25 mouse cellular contexts compared by ENCODE assay signal in genomic region chr9:98633287-98634162, GRCm38 (mm10). TPM values are rescaled to one million over a fixed set of nuclear protein-coding genes. Genes with fewer than 3 reads are reported as not detected.
DNase-seq lines count a peak whose midpoint lies in the region; ATAC-seq and TF ChIP-seq lines count a peak whose summit lies in the region.
"Had no signal": no experiment of that assay in that cellular context is flagged by ENCODE, and none has a peak within 500 bp of the region (broad histone marks: within the 10 kb centered on the region; RNA-seq: fewer than 3 reads in every experiment).

No protein-coding gene starts in this region.

- H3K36me3 ChIP-seq in hindbrain, embryonic 15.5 days: no peaks in the 10 kb centered on the region
- no peaks in the 10 kb centered on the region for H3K36me3 ChIP-seq in hindbrain, embryonic 16.5 days (ENCODE audit: control insufficient read depth, insufficient read depth, low read length)
- no peaks in the 10 kb centered on the region for H3K36me3 ChIP-seq in kidney, postnatal 0 days (ENCODE audit: insufficient read depth, low read length)
- H3K36me3 ChIP-seq in neural tube, embryonic 13.5 days: no peaks in the 10 kb centered on the region
- no peaks in the 10 kb centered on the region for H3K36me3 ChIP-seq in neural tube, embryonic 15.5 days
- H3K36me3 ChIP-seq: forebrain, embryonic 12.5 days; G1E; heart, embryonic 10.5 days; hindbrain, embryonic 12.5 days had no signal

- no peak overlapping the region for H3K4me2 ChIP-seq in hindbrain, embryonic 15.5 days
- H3K4me2 ChIP-seq in hindbrain, embryonic 16.5 days (ENCODE audit: low read length): no peak overlapping the region
- H3K4me2 ChIP-seq in kidney, postnatal 0 days (ENCODE audit: low read length): no peak overlapping the region
- no peak overlapping the region for H3K4me2 ChIP-seq in neural tube, embryonic 13.5 days
- no peak overlapping the region for H3K4me2 ChIP-seq in neural tube, embryonic 15.5 days
- H3K4me2 ChIP-seq: forebrain, embryonic 12.5 days; hindbrain, embryonic 12.5 days had no signal

- no peak overlapping the region for H3K4me3 ChIP-seq in hindbrain, embryonic 15.5 days
- H3K4me3 ChIP-seq in hindbrain, embryonic 16.5 days (ENCODE audit: low read length): no peak overlapping the region
- H3K4me3 ChIP-seq in kidney, postnatal 0 days (replicated peaks; ENCODE audit: low read depth, low read length): no peak overlapping the region
- no peak overlapping the region for H3K4me3 ChIP-seq in neural tube, embryonic 13.5 days
- H3K4me3 ChIP-seq in neural tube, embryonic 15.5 days (replicated peaks): no peak overlapping the region
- no peak overlapping the region for H3K4me3 ChIP-seq in left cerebral cortex, adult 2 months
- H3K4me3 ChIP-seq: forebrain, embryonic 12.5 days; heart, embryonic 10.5 days; hindbrain, embryonic 12.5 days had no signal

- intact Hi-C loops in left cerebral cortex, adult 2 months (cut with DNase I): no loop called here

- DNase-seq in kidney, postnatal 0 days (ENCODE audit: low spot score): peak; percentile 69
- DNase-seq in kidney, postnatal 14 days: no peak
- no peak for DNase-seq in left cerebral cortex, adult 2 months (ENCODE audit: extremely low spot score in 1 of 2, low spot score in 2 of 2)
- DNase-seq: adrenal gland, adult 8-10 months; adrenal gland, postnatal 36 days; B cell, adult 2 months; cerebellum, adult 11 months; cerebellum, adult 8-10 months; cerebellum, postnatal 14 days; embryo, embryonic 11 days; gastrocnemius, postnatal 10 days; heart, adult 18-20 months; heart, postnatal 10 days; heart, postnatal 4 days had no signal

- ATAC-seq in hindbrain, embryonic 15.5 days (ENCODE audit: low FRiP score, low read depth): peak; percentile 27; the same call in 1 of the 2 replicates
- ATAC-seq in hindbrain, embryonic 16.5 days: no peak
- peak; percentile 69 for ATAC-seq in kidney, postnatal 0 days (replicated peaks; ENCODE audit: low FRiP score, low read depth)
- ATAC-seq in neural tube, embryonic 13.5 days (ENCODE audit: low read depth): peak; percentile 19; the same call in 1 of the 2 replicates
- no peak for ATAC-seq in neural tube, embryonic 15.5 days (ENCODE audit: low FRiP score)
- no peak for ATAC-seq in erythroid progenitor cell, adult 5-6 weeks (replicated peaks; ENCODE audit: low FRiP score, poor library complexity, severe bottlenecking)
- ATAC-seq: CD4-positive, CD25-positive, alpha-beta regulatory T cell, adult 4 months; forebrain, embryonic 16.5 days had no signal

- WGBS in hindbrain, embryonic 15.5 days: 62% methylated on average over 13 of the region's 13 CpGs
- 69% methylated on average over 13 of the region's 13 CpGs for WGBS in hindbrain, embryonic 16.5 days
- 27% methylated on average over 13 of the region's 13 CpGs for WGBS in kidney, postnatal 0 days
- WGBS in neural tube, embryonic 13.5 days: 77% methylated on average over 13 of the region's 13 CpGs
- WGBS in neural tube, embryonic 15.5 days: 75% methylated on average over 13 of the region's 13 CpGs

- H3K9me3 ChIP-seq in hindbrain, embryonic 15.5 days: no peaks in the 10 kb centered on the region
- no peaks in the 10 kb centered on the region for H3K9me3 ChIP-seq in hindbrain, embryonic 16.5 days (ENCODE audit: control insufficient read depth, low read length)
- H3K9me3 ChIP-seq in kidney, postnatal 0 days (replicated peaks; ENCODE audit: low read length): no peaks in the 10 kb centered on the region
- no peaks in the 10 kb centered on the region for H3K9me3 ChIP-seq in neural tube, embryonic 13.5 days
- no peaks in the 10 kb centered on the region for H3K9me3 ChIP-seq in neural tube, embryonic 15.5 days (replicated peaks)
- H3K9me3 ChIP-seq: forebrain, embryonic 12.5 days; G1E; heart, embryonic 10.5 days; hindbrain, embryonic 12.5 days had no signal

- no peak overlapping the region for H3K9ac ChIP-seq in hindbrain, embryonic 15.5 days
- no peak overlapping the region for H3K9ac ChIP-seq in hindbrain, embryonic 16.5 days (ENCODE audit: low read depth, low read length)
- H3K9ac ChIP-seq in kidney, postnatal 0 days (ENCODE audit: low read depth, low read length): no peak overlapping the region
- H3K9ac ChIP-seq in neural tube, embryonic 13.5 days: no peak overlapping the region
- H3K9ac ChIP-seq in neural tube, embryonic 15.5 days (replicated peaks): no peak overlapping the region
- H3K9ac ChIP-seq: forebrain, embryonic 12.5 days; hindbrain, embryonic 12.5 days had no signal

- H3K4me1 ChIP-seq in hindbrain, embryonic 15.5 days (replicated peaks): 0 out of 2 replicates have a peak, but pooled peaks cover 4% of the 10 kb centered on the region
- no peaks in the 10 kb centered on the region for H3K4me1 ChIP-seq in hindbrain, embryonic 16.5 days (ENCODE audit: control insufficient read depth, insufficient read depth, low read depth, low read length)
- H3K4me1 ChIP-seq in kidney, postnatal 0 days (replicated peaks; ENCODE audit: insufficient read depth, low read length): no peaks in the 10 kb centered on the region
- H3K4me1 ChIP-seq in neural tube, embryonic 13.5 days (replicated peaks): peaks cover 10% of the 10 kb centered on the region; the same call in 1 of the 2 replicates
- 0 out of 2 replicates have a peak, but pooled peaks cover 3% of the 10 kb centered on the region for H3K4me1 ChIP-seq in neural tube, embryonic 15.5 days
- H3K4me1 ChIP-seq: heart, embryonic 10.5 days had no signal

- no peaks in the 10 kb centered on the region for H3K27me3 ChIP-seq in hindbrain, embryonic 15.5 days
- no peaks in the 10 kb centered on the region for H3K27me3 ChIP-seq in hindbrain, embryonic 16.5 days (replicated peaks; ENCODE audit: control insufficient read depth, insufficient read depth, low read length)
- H3K27me3 ChIP-seq in kidney, postnatal 0 days (ENCODE audit: insufficient read depth, low read length): no peaks in the 10 kb centered on the region
- no peaks in the 10 kb centered on the region; the same call in 1 of the 2 replicates for H3K27me3 ChIP-seq in neural tube, embryonic 13.5 days
- H3K27me3 ChIP-seq in neural tube, embryonic 15.5 days (replicated peaks): no peaks in the 10 kb centered on the region
- H3K27me3 ChIP-seq: forebrain, embryonic 12.5 days; hindbrain, embryonic 12.5 days had no signal

- no peak overlapping the region for H3K27ac ChIP-seq in hindbrain, embryonic 15.5 days (replicated peaks)
- H3K27ac ChIP-seq in hindbrain, embryonic 16.5 days (ENCODE audit: low read depth, low read length): no peak overlapping the region
- no peak overlapping the region for H3K27ac ChIP-seq in kidney, postnatal 0 days
- 0 out of 2 replicates have a peak overlapping the region, but pooled peaks have one; percentile 13 for H3K27ac ChIP-seq in neural tube, embryonic 13.5 days (replicated peaks)
- no peak overlapping the region for H3K27ac ChIP-seq in neural tube, embryonic 15.5 days (replicated peaks)
- H3K27ac ChIP-seq in left cerebral cortex, adult 2 months: no peak overlapping the region
- H3K27ac ChIP-seq: forebrain, embryonic 12.5 days; heart, embryonic 10.5 days; hindbrain, embryonic 12.5 days had no signal

- no peak for TF ChIP-seq CTCF in kidney, postnatal 0 days (IDR thresholded peaks at IDR 0.05; ENCODE audit: low read depth)
- no peak for TF ChIP-seq CTCF in left cerebral cortex, adult 2 months (IDR thresholded peaks at IDR 0.05)

RNA-seq across cellular contexts. Expression of gene Mrps22, which starts 32.1 kb away (rescaled TPM):
- 54.0 and 55.8 TPM in 2 replicates for polyA plus RNA-seq in hindbrain, embryonic 15.5 days (2015; fragmentation: Nextera tagmentation; extraction: Ambion mirVana)
- polyA plus RNA-seq in hindbrain, embryonic 16.5 days (2015; fragmentation: Nextera tagmentation; extraction: Ambion mirVana): 49.0 and 53.8 TPM in 2 replicates
- polyA plus RNA-seq in kidney, postnatal 0 days (2015; fragmentation: Nextera tagmentation; extraction: Ambion mirVana): 47.2 and 51.1 TPM in 2 replicates
- polyA plus RNA-seq in neural tube, embryonic 13.5 days (2015; fragmentation: Nextera tagmentation; extraction: Ambion mirVana): 58.8 and 70.1 TPM in 2 replicates
- 55.3 and 58.2 TPM in 2 replicates for polyA plus RNA-seq in neural tube, embryonic 15.5 days (2015; fragmentation: Nextera tagmentation; extraction: Ambion mirVana)
- 6.8 and 19.3 TPM in 2 replicates for total RNA-seq in erythroid progenitor cell, adult 5-6 weeks (2015; ENCODE audit: low replicate concordance)
- total RNA-seq in erythroid progenitor cell, adult 5-6 weeks (2017; ENCODE audit: low replicate concordance): 13.5 and 17.3 TPM in 2 replicates
- total RNA-seq in left cerebral cortex, adult 2 months (2021): 10 to 100 TPM; 27.7 to 28.0 TPM

Comparison
In these comparisons a context has a peak if more than half of its experiments do, and no peak if none do; other contexts are left out.
1. ATAC-seq: peak in hindbrain, embryonic 15.5 days (single experiment), kidney, postnatal 0 days (single experiment) and neural tube, embryonic 13.5 days (single experiment); none in hindbrain, embryonic 16.5 days (single experiment), neural tube, embryonic 15.5 days (single experiment) and erythroid progenitor cell, adult 5-6 weeks (single experiment).